Mouse (Mus musculus): Measurements from ENCODE around the gene Olfr1056.
"Not testable (repeated sequence)": the region's sequence is repeated elsewhere in the genome, so short reads cannot be mapped to it uniquely, and the experiment has no call there.

Olfr1056 gene

GRCm38 (mm10) chr2:86362369-86362768 lies at the start of gene Olfr1056:
TSS of gene Olfr1056 (minus strand) at chr2:86362469.
- in situ Hi-C loops (cut with MboI; ENCODE audit: unreplicated experiment in 2 of 2), result no loop called here

GRCm38 (mm10) chr2:86395114-86395513 lies 32.8 kb upstream of the Olfr1056 start:
- in situ Hi-C loops (cut with MboI; ENCODE audit: unreplicated experiment in 2 of 2), result no loop called here

GRCm38 (mm10) chr2:86388461-86388860 lies 26.2 kb upstream of the Olfr1056 start, which contains the start of gene Olfr1058:
TSS of gene Olfr1058 (minus strand) at chr2:86388561.
- in situ Hi-C loops (cut with MboI; ENCODE audit: unreplicated experiment in 2 of 2), result not testable (repeated sequence)

- in situ Hi-C loops (cut with MboI; ENCODE audit: unreplicated experiment in 2 of 2), result no loop called here
These were observed 16.0 kb upstream of the Olfr1056 start, which contains the start of gene Olfr1057 for GRCm38 (mm10) chr2:86378293-86378692. TSS of gene Olfr1057 (minus strand) at chr2:86378393.

GRCm38 (mm10) chr2:86366342-86366741 lies 4.1 kb upstream of the Olfr1056 start:
- in situ Hi-C loops (cut with MboI; ENCODE audit: unreplicated experiment in 2 of 2), result not testable (repeated sequence)

GRCm38 (mm10) chr2:86351751-86352150 lies 10.5 kb downstream of the Olfr1056 start:
- in situ Hi-C loops (cut with MboI; ENCODE audit: unreplicated experiment in 2 of 2), result not testable (repeated sequence)

- in situ Hi-C loops (cut with MboI; ENCODE audit: unreplicated experiment in 2 of 2), result no loop called here
These were observed 12.1 kb downstream of the Olfr1056 start, which contains the start of gene Olfr1055 for GRCm38 (mm10) chr2:86350184-86350583. TSS of gene Olfr1055 (minus strand) at chr2:86350284.

- in situ Hi-C loops (cut with MboI; ENCODE audit: unreplicated experiment in 2 of 2), result no loop called here
These were observed 26.9 kb downstream of the Olfr1056 start, which contains the start of gene Olfr1054 for GRCm38 (mm10) chr2:86335333-86335732. TSS of gene Olfr1054 (minus strand) at chr2:86335433.

- in situ Hi-C loops (cut with MboI; ENCODE audit: unreplicated experiment in 2 of 2), result no loop called here
These were observed 47.1 kb downstream of the Olfr1056 start, which contains the start of gene Olfr1053 for GRCm38 (mm10) chr2:86315184-86315583. TSS of gene Olfr1053 (minus strand) at chr2:86315284.

Measured in v-Abl transformed pro-B cells (cell line).